In genomic region chr14:31891500-31892185, GRCm38 (mm10) we compare ENCODE assay signal across 8 mouse cellular contexts.
DNase-seq lines count a peak whose midpoint lies in the region; ATAC-seq and TF ChIP-seq lines count a peak whose summit lies in the region.

No protein-coding gene starts in this region.

- H3K4me3 ChIP-seq in forebrain, embryonic 13.5 days, result 0 out of 2 replicates have a peak overlapping the region, but pooled peaks have one; percentile 17
- H3K4me3 ChIP-seq in hindbrain, embryonic 13.5 days, result peak overlapping the region; percentile 21
- peak overlapping the region; percentile 41 for H3K4me3 ChIP-seq in limb, embryonic 10.5 days
- H3K4me3 ChIP-seq in midbrain, embryonic 16.5 days (ENCODE audit: low read depth, low read length), result no peak overlapping the region; the same call in 1 of the 2 replicates
- no peak overlapping the region for H3K4me3 ChIP-seq in testis, adult 2 months (ENCODE audit: control insufficient read depth, low read depth, low read length)

- H3K4me1 ChIP-seq in forebrain, embryonic 13.5 days, result peaks cover 10% of the 10 kb centered on the region
- H3K4me1 ChIP-seq in hindbrain, embryonic 13.5 days (replicated peaks), result peaks cover 10% of the 10 kb centered on the region
- peaks cover 22% of the 10 kb centered on the region for H3K4me1 ChIP-seq in limb, embryonic 10.5 days
- H3K4me1 ChIP-seq in midbrain, embryonic 16.5 days (ENCODE audit: control insufficient read depth, insufficient read depth, low read length), result peaks cover 7% of the 10 kb centered on the region
- peaks cover 11% of the 10 kb centered on the region for H3K4me1 ChIP-seq in testis, adult 2 months (ENCODE audit: control insufficient read depth, insufficient read depth, low read length)

- no peaks in the 10 kb centered on the region for H3K9me3 ChIP-seq in forebrain, embryonic 13.5 days (replicated peaks)
- H3K9me3 ChIP-seq in hindbrain, embryonic 13.5 days, result no peaks in the 10 kb centered on the region
- H3K9me3 ChIP-seq in limb, embryonic 10.5 days (replicated peaks), result no peaks in the 10 kb centered on the region
- H3K9me3 ChIP-seq in midbrain, embryonic 16.5 days (replicated peaks; ENCODE audit: control insufficient read depth, low read length, poor library complexity, severe bottlenecking), result no peaks in the 10 kb centered on the region

- H3K27me3 ChIP-seq in forebrain, embryonic 13.5 days, result no peaks in the 10 kb centered on the region
- H3K27me3 ChIP-seq in hindbrain, embryonic 13.5 days, result no peaks in the 10 kb centered on the region
- H3K27me3 ChIP-seq in limb, embryonic 10.5 days (ENCODE audit: low read depth, poor library complexity, severe bottlenecking), result no peaks in the 10 kb centered on the region
- H3K27me3 ChIP-seq in midbrain, embryonic 16.5 days (ENCODE audit: control insufficient read depth, insufficient read depth, low read depth, low read length), result no peaks in the 10 kb centered on the region
- no peaks in the 10 kb centered on the region for H3K27me3 ChIP-seq in testis, adult 2 months (ENCODE audit: control insufficient read depth, insufficient read depth, low read length)

- no peak for TF ChIP-seq CTCF in testis, adult 2 months (IDR thresholded peaks at IDR 0.05; ENCODE audit: control insufficient read depth, insufficient read depth, insufficient replicate concordance, low read depth, low read length)

- ATAC-seq in forebrain, embryonic 13.5 days, result peak; percentile 43; the same call in 1 of the 2 replicates
- ATAC-seq in hindbrain, embryonic 13.5 days (ENCODE audit: low FRiP score), result peak; percentile 43; the same call in 1 of the 2 replicates
- ATAC-seq in midbrain, embryonic 16.5 days, result no peak; the same call in 1 of the 2 replicates

- H3K4me2 ChIP-seq in forebrain, embryonic 13.5 days, result peak overlapping the region; percentile 48
- H3K4me2 ChIP-seq in hindbrain, embryonic 13.5 days, result peak overlapping the region; percentile 49
- peak overlapping the region; percentile 45 for H3K4me2 ChIP-seq in midbrain, embryonic 16.5 days (ENCODE audit: low read length)

- 8% methylated on average over 16 of the region's 16 CpGs for WGBS in forebrain, embryonic 13.5 days
- 2% methylated on average over 16 of the region's 16 CpGs for WGBS in hindbrain, embryonic 13.5 days
- WGBS in limb, embryonic 10.5 days, result 3% methylated on average over 16 of the region's 16 CpGs
- 7% methylated on average over 16 of the region's 16 CpGs for WGBS in midbrain, embryonic 16.5 days

- H3K36me3 ChIP-seq in forebrain, embryonic 13.5 days (ENCODE audit: poor library complexity, severe bottlenecking), result no peaks in the 10 kb centered on the region
- no peaks in the 10 kb centered on the region for H3K36me3 ChIP-seq in hindbrain, embryonic 13.5 days
- no peaks in the 10 kb centered on the region for H3K36me3 ChIP-seq in limb, embryonic 10.5 days
- no peaks in the 10 kb centered on the region for H3K36me3 ChIP-seq in midbrain, embryonic 16.5 days (ENCODE audit: control insufficient read depth, insufficient read depth, low read length)
- H3K36me3 ChIP-seq in testis, adult 2 months (ENCODE audit: control insufficient read depth, insufficient read depth, low read length), result no peaks in the 10 kb centered on the region

- no peak for TF ChIP-seq POLR2A in testis, adult 2 months (IDR thresholded peaks at IDR 0.05; ENCODE audit: control insufficient read depth, low read depth, low read length)

- DNase-seq in 3T3-L1 (ENCODE audit: low read depth, low spot score) (peak; percentile 68), WW6 (ENCODE audit: low read depth, low spot score) (peak; percentile 39)
- peak; percentile 54 for DNase-seq in limb, embryonic 10.5 days (ENCODE audit: low spot score)
- DNase-seq in natural killer cell, adult 2 months (ENCODE audit: low spot score in 2 of 2), result no peak

- no peak overlapping the region for H3K27ac ChIP-seq in forebrain, embryonic 13.5 days
- peak overlapping the region; percentile 35; the same call in 1 of the 2 replicates for H3K27ac ChIP-seq in hindbrain, embryonic 13.5 days
- H3K27ac ChIP-seq in limb, embryonic 10.5 days, result peak overlapping the region; percentile 78
- no peak overlapping the region for H3K27ac ChIP-seq in midbrain, embryonic 16.5 days (ENCODE audit: low read length)
- peak overlapping the region; percentile 58 for H3K27ac ChIP-seq in testis, adult 2 months (ENCODE audit: control insufficient read depth, insufficient read depth, low read depth, low read length)

- 0 out of 2 replicates have a peak overlapping the region, but pooled peaks have one; percentile 38 for H3K9ac ChIP-seq in forebrain, embryonic 13.5 days
- H3K9ac ChIP-seq in hindbrain, embryonic 13.5 days, result peak overlapping the region; percentile 39; the same call in 1 of the 2 replicates
- H3K9ac ChIP-seq in midbrain, embryonic 16.5 days (ENCODE audit: low read depth, low read length), result no peak overlapping the region

Comparison
In these comparisons a context has a peak if more than half of its experiments do, and no peak if none do; other contexts are left out.
1. DNase-seq: peak in 3T3-L1 (single experiment), WW6 (single experiment) and limb, embryonic 10.5 days (single experiment); none in natural killer cell, adult 2 months (0 of 2).
2. H3K27ac ChIP-seq: peak in hindbrain, embryonic 13.5 days (single experiment), limb, embryonic 10.5 days (single experiment) and testis, adult 2 months (single experiment); none in forebrain, embryonic 13.5 days (single experiment) and midbrain, embryonic 16.5 days (single experiment).
3. H3K4me3 ChIP-seq: peak in forebrain, embryonic 13.5 days (single experiment), hindbrain, embryonic 13.5 days (single experiment) and limb, embryonic 10.5 days (single experiment); none in midbrain, embryonic 16.5 days (single experiment) and testis, adult 2 months (single experiment).
4. Peak in every context shown above with its lines, with median percentiles within 50 percentile points of each other: H3K4me2 ChIP-seq.